Mouse (Mus musculus): ENCODE measurements at regions not wholly inside any gene's neighbourhood (a gene's known extent, or its start where the extent isn't known, plus 50 kb on each side); places are given as distances from the start of the nearest gene placed in this dataset.

DNA sequence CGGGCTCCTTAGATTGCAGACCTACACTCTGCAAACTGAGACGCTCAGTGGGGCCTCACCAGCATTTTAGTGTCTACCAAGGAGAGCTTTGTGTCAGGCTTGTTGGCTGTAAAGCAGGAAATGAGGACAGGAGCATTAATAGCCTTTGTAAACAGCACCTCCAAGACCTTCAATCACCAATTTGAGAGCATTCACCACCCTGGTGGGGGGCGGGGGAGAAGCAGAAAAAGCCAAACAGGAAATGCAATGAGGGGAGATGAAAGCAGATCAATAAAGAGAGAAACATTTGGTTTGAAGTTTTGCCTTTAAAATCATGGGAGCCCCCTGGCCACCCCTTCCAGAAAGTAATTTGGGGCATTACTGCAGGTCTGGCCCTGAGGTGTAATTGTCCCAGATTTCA is 497.3 kb upstream of the Sall1 start:
- TF ChIP-seq JUN (IDR thresholded peaks at IDR 0.05; ENCODE audit: insufficient read depth, low read depth, low read length), result no peak
- TF ChIP-seq USF1 (IDR thresholded peaks at IDR 0.05; ENCODE audit: low read depth, low read length), result no peak
- no peak for TF ChIP-seq BHLHE40 (IDR thresholded peaks at IDR 0.05; ENCODE audit: low read depth, low read length)
- no peak for TF ChIP-seq EP300 (IDR thresholded peaks at IDR 0.05; ENCODE audit: low read length)
- no peak for TF ChIP-seq USF2 (conservative IDR thresholded peaks at IDR 0.05; ENCODE audit: low read depth, low read length)
- no peak for TF ChIP-seq ZC3H11A (IDR thresholded peaks at IDR 0.05; ENCODE audit: low read depth, low read length)
- TF ChIP-seq KAT2A (IDR thresholded peaks at IDR 0.05; ENCODE audit: insufficient replicate concordance, low read length), result no peak
- TF ChIP-seq MAX (IDR thresholded peaks at IDR 0.05; ENCODE audit: low read length), result no peak
- no peak for TF ChIP-seq HCFC1 (IDR thresholded peaks at IDR 0.05; ENCODE audit: low read depth, low read length)
- TF ChIP-seq RAD21 (IDR thresholded peaks at IDR 0.05; ENCODE audit: low read depth, low read length), result no peak
- no peak for TF ChIP-seq TCF12 (IDR thresholded peaks at IDR 0.05; ENCODE audit: low read depth, low read length)
- TF ChIP-seq ELF1 (IDR thresholded peaks at IDR 0.05; ENCODE audit: low read depth, low read length), result no peak
- in situ Hi-C loops (cut with MboI; ENCODE audit: low pct_ligation_motif_present, low pct_unique_long_range_greater_than_20kb, low sequenced_read_pairs), result no loop called here

DNA sequence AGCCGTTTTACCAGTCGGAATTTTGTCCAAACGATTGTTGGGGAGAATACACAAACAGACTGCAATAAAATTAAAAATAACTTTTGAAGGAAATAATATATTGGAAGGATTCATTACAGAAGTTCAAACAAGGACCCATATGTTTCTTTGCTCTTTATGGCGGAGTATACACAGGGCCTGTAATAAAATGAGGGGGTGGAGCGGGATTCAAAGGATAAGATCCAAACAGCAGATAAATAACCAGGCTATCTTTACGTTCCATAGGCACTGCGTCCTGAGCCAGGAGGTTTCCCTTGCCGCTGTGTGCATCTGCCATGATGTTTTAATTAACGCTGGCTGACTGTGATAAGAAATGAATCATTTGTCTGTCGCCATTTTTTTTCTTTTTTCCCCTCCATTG is 490.6 kb upstream of the Sall1 start:
- H3K36me3 ChIP-seq (replicated peaks in 1 of 2; ENCODE audit: control insufficient read depth in 1 of 2, insufficient read depth in 1 of 2, low read length in 1 of 2), result no peaks in the 10 kb centered on the region

More for the DNA sequence above, 497.3 kb upstream of the Sall1 start:
- H3K4me1 ChIP-seq (ENCODE audit: control insufficient read depth in 1 of 2, insufficient read depth in 2 of 2), result no peaks in the 10 kb centered on the region
- no peak overlapping the region for H3K4me3 ChIP-seq (replicated peaks in 1 of 3; ENCODE audit: low read depth in 2 of 3, low read length in 2 of 3, poor library complexity in 1 of 3)
- no peaks in the 10 kb centered on the region for H3K36me3 ChIP-seq (replicated peaks in 1 of 2; ENCODE audit: control insufficient read depth in 1 of 2, insufficient read depth in 1 of 2, low read length in 1 of 2)
- H3K27ac ChIP-seq (ENCODE audit: insufficient read depth, low read depth), result no peak overlapping the region
- H3K9me3 ChIP-seq (replicated peaks; ENCODE audit: low read length), result peaks cover 27% of the 10 kb centered on the region
- H3K79me2 ChIP-seq (replicated peaks; ENCODE audit: control insufficient read depth, extremely low read depth, insufficient read depth, poor library complexity, severe bottlenecking), result no peaks in the 10 kb centered on the region
- dilution Hi-C loops (cut with MboI; ENCODE audit: extremely low pct_ligation_motif_present, extremely low pct_unique_long_range_greater_than_20kb, low sequenced_read_pairs), result no loop called here
- H3K9ac ChIP-seq (ENCODE audit: insufficient read depth, low read depth), result no peak overlapping the region
- H3K27me3 ChIP-seq (replicated peaks), result no peaks in the 10 kb centered on the region
- H3K4me2 ChIP-seq (ENCODE audit: insufficient read depth, low read depth, poor library complexity, severe bottlenecking), result no peak overlapping the region
- no peak for DNase-seq (ENCODE audit: extremely low read depth)

DNA sequence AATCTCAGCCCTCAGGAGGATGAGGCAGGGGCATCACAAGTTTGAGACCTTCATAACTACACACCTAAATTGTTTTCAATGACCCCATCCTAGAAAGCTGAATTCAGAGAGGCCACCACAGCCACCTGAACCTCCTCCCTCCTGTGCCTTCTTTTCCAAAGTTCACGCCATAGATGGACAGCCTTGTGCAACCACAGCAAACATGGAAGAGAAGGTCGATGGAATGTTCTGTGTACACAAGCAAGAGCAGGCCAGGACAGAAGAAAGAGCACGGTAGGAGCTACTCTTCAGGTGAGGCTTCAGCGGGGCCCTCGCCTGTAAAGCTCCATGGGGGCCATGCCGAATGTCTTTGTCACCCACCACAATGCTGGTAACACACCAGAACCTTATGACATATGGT is 481.1 kb upstream of the Sall1 start:
- Histone ChIP-seq H3K9me3 (replicated peaks; ENCODE audit: low read length) (peaks cover 44% of the 10 kb centered on the region), H3K36me3 (replicated peaks in 1 of 2; ENCODE audit: control insufficient read depth in 1 of 2, insufficient read depth in 1 of 2, low read length in 1 of 2) (no peaks in the 10 kb centered on the region), H3K4me1 (ENCODE audit: control insufficient read depth in 1 of 2, insufficient read depth in 2 of 2) (no peaks in the 10 kb centered on the region), H3K4me2 (ENCODE audit: insufficient read depth, low read depth, poor library complexity, severe bottlenecking) (no peak overlapping the region), H3K27me3 (replicated peaks) (no peaks in the 10 kb centered on the region), H3K27ac (ENCODE audit: insufficient read depth, low read depth) (no peak overlapping the region), H3K9ac (ENCODE audit: insufficient read depth, low read depth) (no peak overlapping the region), H3K4me3 (replicated peaks in 1 of 3; ENCODE audit: low read depth in 2 of 3, low read length in 2 of 3, poor library complexity in 1 of 3) (no peak overlapping the region), H3K79me2 (replicated peaks; ENCODE audit: control insufficient read depth, extremely low read depth, insufficient read depth, poor library complexity, severe bottlenecking) (no peaks in the 10 kb centered on the region)
- in situ Hi-C loops (cut with MboI; ENCODE audit: low pct_ligation_motif_present, low pct_unique_long_range_greater_than_20kb, low sequenced_read_pairs) (no loop called here), dilution Hi-C loops (cut with MboI; ENCODE audit: extremely low pct_ligation_motif_present, extremely low pct_unique_long_range_greater_than_20kb, low sequenced_read_pairs) (no loop called here)
- DNase-seq (ENCODE audit: extremely low read depth), result no peak
- TF ChIP-seq MXI1 (IDR thresholded peaks at IDR 0.05; ENCODE audit: low read depth, low read length), result no peak
- TF ChIP-seq ZMIZ1 (IDR thresholded peaks at IDR 0.05; ENCODE audit: low read depth, low read length), result no peak
- TF ChIP-seq ZC3H11A (IDR thresholded peaks at IDR 0.05; ENCODE audit: low read depth, low read length), result no peak
- no peak for TF ChIP-seq MAZ (IDR thresholded peaks at IDR 0.05; ENCODE audit: low read depth, low read length)
- no peak for TF ChIP-seq RCOR1 (conservative IDR thresholded peaks at IDR 0.05; ENCODE audit: low read depth, low read length)
- TF ChIP-seq TBP (conservative IDR thresholded peaks at IDR 0.05; ENCODE audit: low read depth, low read length), result no peak
- no peak for TF ChIP-seq SMC3 (IDR thresholded peaks at IDR 0.05; ENCODE audit: low read depth, low read length)
- TF ChIP-seq MAX (IDR thresholded peaks at IDR 0.05; ENCODE audit: low read length), result no peak
- TF ChIP-seq HCFC1 (IDR thresholded peaks at IDR 0.05; ENCODE audit: low read depth, low read length), result no peak
- no peak for TF ChIP-seq IRF4 (IDR thresholded peaks at IDR 0.05; ENCODE audit: low read depth, low read length)
- no peak for TF ChIP-seq CHD2 (IDR thresholded peaks at IDR 0.05; ENCODE audit: low read length)
- no peak for TF ChIP-seq MAFK (IDR thresholded peaks at IDR 0.05; ENCODE audit: insufficient replicate concordance, low read length)
- no peak for TF ChIP-seq ZKSCAN1 (IDR thresholded peaks at IDR 0.05; ENCODE audit: borderline replicate concordance, low read depth, low read length)
- no peak for TF ChIP-seq CTCF (conservative IDR thresholded peaks at IDR 0.05 in 1 of 2, IDR thresholded peaks at IDR 0.05 in 1 of 2; ENCODE audit: low read depth in 2 of 2, low read length in 2 of 2)
- TF ChIP-seq UBTF (IDR thresholded peaks at IDR 0.05; ENCODE audit: low read depth, low read length), result no peak

More for the DNA sequence above, 490.6 kb upstream of the Sall1 start:
- H3K9ac ChIP-seq (ENCODE audit: insufficient read depth, low read depth), result no peak overlapping the region
- DNase-seq (ENCODE audit: extremely low read depth), result no peak
- dilution Hi-C loops (cut with MboI; ENCODE audit: extremely low pct_ligation_motif_present, extremely low pct_unique_long_range_greater_than_20kb, low sequenced_read_pairs), result no loop called here
- H3K9me3 ChIP-seq (replicated peaks; ENCODE audit: low read length), result peaks cover 18% of the 10 kb centered on the region
- in situ Hi-C loops (cut with MboI; ENCODE audit: low pct_ligation_motif_present, low pct_unique_long_range_greater_than_20kb, low sequenced_read_pairs), result no loop called here
- no peaks in the 10 kb centered on the region for H3K4me1 ChIP-seq (ENCODE audit: control insufficient read depth in 1 of 2, insufficient read depth in 2 of 2)
- TF ChIP-seq UBTF (IDR thresholded peaks at IDR 0.05; ENCODE audit: low read depth, low read length) (no peak), SIN3A (IDR thresholded peaks at IDR 0.05; ENCODE audit: low read length) (no peak), MAX (IDR thresholded peaks at IDR 0.05; ENCODE audit: low read length) (no peak), MYC (IDR thresholded peaks at IDR 0.05; ENCODE audit: low read depth, low read length) (no peak), ELF1 (IDR thresholded peaks at IDR 0.05; ENCODE audit: low read depth, low read length) (no peak), NRF1 (IDR thresholded peaks at IDR 0.05; ENCODE audit: low read depth, low read length) (no peak)
- H3K27me3 ChIP-seq (replicated peaks), result no peaks in the 10 kb centered on the region
- H3K4me2 ChIP-seq (ENCODE audit: insufficient read depth, low read depth, poor library complexity, severe bottlenecking), result no peak overlapping the region
- no peak overlapping the region for H3K27ac ChIP-seq (ENCODE audit: insufficient read depth, low read depth)
- H3K79me2 ChIP-seq (replicated peaks; ENCODE audit: control insufficient read depth, extremely low read depth, insufficient read depth, poor library complexity, severe bottlenecking), result no peaks in the 10 kb centered on the region
- H3K4me3 ChIP-seq (replicated peaks in 1 of 3; ENCODE audit: low read depth in 2 of 3, low read length in 2 of 3, poor library complexity in 1 of 3), result no peak overlapping the region
